Mouse (Mus musculus) ES-E14 (cell line): ENCODE results near the gene Kdm8.

Experiments used
- HCFC1 ChIP-seq: IDR thresholded peaks from 2 replicates; pipeline ENCODE4 v1.6.1; 2012; ENCODE audit warnings: low read length, inconsistent platforms, borderline replicate concordance; ENCODE audit not compliant: insufficient read depth
- MAFK ChIP-seq: IDR thresholded peaks from 2 replicates; pipeline ENCODE4 v1.6.1; 2014; ENCODE audit warnings: mild to moderate bottlenecking, low read depth, low read length, inconsistent platforms; ENCODE audit not compliant: insufficient read depth

DNA sequence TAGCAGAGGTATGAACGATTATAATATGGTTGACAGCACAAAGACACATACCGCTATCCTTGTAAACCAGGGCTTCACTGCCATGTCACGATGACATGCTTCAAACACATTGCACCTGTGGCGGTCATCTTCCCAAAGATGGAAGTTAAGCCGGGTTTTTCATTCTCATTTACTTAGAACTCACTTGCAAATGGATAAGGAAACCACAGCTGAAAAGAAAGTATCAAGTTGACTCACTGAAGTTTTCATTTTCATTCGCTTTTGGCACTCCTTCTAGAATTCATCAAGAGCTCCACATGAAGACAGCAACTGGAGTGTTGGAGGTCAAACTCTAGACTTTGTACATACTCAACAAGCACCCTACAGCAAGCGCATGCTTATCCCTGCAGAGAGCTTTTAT, 56.4 kb downstream of the Kdm8 start:
- TF ChIP-seq MAFK (no peak), HCFC1 (no peak)
